Mouse (Mus musculus) intestine, postnatal 0 days (tissue): ENCODE data around the gene Vat1l. TPM values are rescaled to one million over a fixed set of nuclear protein-coding genes. Genes with fewer than 3 reads are reported as not detected.

Experiments
- ATAC-seq: fragments of 200-750 bp; cut with Nextera tagmentation; 2 replicates; pipeline ENCODE4 v1.8.0; 2017; ENCODE audit warnings: mild to moderate bottlenecking, moderate TSS enrichment, moderate library complexity
- H3K27ac ChIP-seq: fragments of 300-500 bp; sonication (generic); 2 replicates; pipeline ENCODE4 v1.5.1; 2014; ENCODE audit warnings: mild to moderate bottlenecking, low read depth, low read length, moderate library complexity
- H3K27me3 ChIP-seq: fragments of 300-500 bp; sonication (generic); replicated peaks from 2 replicates; pipeline ENCODE4 v1.6.1; 2014; ENCODE audit warnings: low read length, mixed read lengths; ENCODE audit not compliant: control insufficient read depth, insufficient read depth
- H3K36me3 ChIP-seq: fragments of 300-500 bp; sonication (generic); 2 replicates; pipeline ENCODE4 v1.6.1; 2014; ENCODE audit warnings: mild to moderate bottlenecking, moderate library complexity; ENCODE audit not compliant: control insufficient read depth, insufficient read depth
- H3K4me1 ChIP-seq: fragments of 300-500 bp; sonication (generic); replicated peaks from 2 replicates; pipeline ENCODE4 v1.6.1; 2014; ENCODE audit warnings: antibody characterized with exemption, low read length, mixed read lengths; ENCODE audit not compliant: control insufficient read depth, insufficient read depth
- H3K4me2 ChIP-seq: fragments of 300-500 bp; sonication (generic); replicated peaks from 2 replicates; pipeline ENCODE4 v1.6.1; 2014; ENCODE audit warnings: low read depth, mild to moderate bottlenecking, moderate library complexity
- H3K4me3 ChIP-seq: fragments of 300-500 bp; sonication (generic); 2 replicates; pipeline ENCODE4 v1.5.1; 2014; ENCODE audit warnings: low read depth, low read length
- H3K9ac ChIP-seq: fragments of 300-500 bp; sonication (generic); 2 replicates; pipeline ENCODE4 v1.6.1; 2014; ENCODE audit warnings: mild to moderate bottlenecking, low read depth, low read length
- H3K9me3 ChIP-seq: fragments of 300-500 bp; sonication (generic); 2 replicates; pipeline ENCODE4 v1.6.1; 2016; ENCODE audit warnings: mixed run types; ENCODE audit not compliant: control insufficient read depth
- CTCF ChIP-seq: sonication (generic); IDR thresholded peaks from 2 replicates; pipeline ENCODE4 v1.5.1; 2016; ENCODE audit warnings: low read depth, mild to moderate bottlenecking, control low read depth, antibody characterized with exemption, moderate library complexity
- WGBS: fragments of 180-500 bp; shearing (Covaris S2); extraction: QIAGEN DNeasy Blood & Tissue Kit; methylation state at CpG from one replicate; pipeline ENCODE4 v1.1.7; 2014; 5-methylcytosine and 5-hydroxymethylcytosine counted together
- polyA plus RNA-seq: library from polyadenylated mRNA; unstranded; fragments of >200 nt; fragmentation: Nextera tagmentation; extraction: Ambion mirVana; gene quantifications from 2 replicates; pipeline ENCODE4 v1.2.1, GENCODE M21; 2015

Gene Vat1l
- polyA plus RNA-seq = 2.0 and 2.8 TPM in 2 replicates

DNA sequence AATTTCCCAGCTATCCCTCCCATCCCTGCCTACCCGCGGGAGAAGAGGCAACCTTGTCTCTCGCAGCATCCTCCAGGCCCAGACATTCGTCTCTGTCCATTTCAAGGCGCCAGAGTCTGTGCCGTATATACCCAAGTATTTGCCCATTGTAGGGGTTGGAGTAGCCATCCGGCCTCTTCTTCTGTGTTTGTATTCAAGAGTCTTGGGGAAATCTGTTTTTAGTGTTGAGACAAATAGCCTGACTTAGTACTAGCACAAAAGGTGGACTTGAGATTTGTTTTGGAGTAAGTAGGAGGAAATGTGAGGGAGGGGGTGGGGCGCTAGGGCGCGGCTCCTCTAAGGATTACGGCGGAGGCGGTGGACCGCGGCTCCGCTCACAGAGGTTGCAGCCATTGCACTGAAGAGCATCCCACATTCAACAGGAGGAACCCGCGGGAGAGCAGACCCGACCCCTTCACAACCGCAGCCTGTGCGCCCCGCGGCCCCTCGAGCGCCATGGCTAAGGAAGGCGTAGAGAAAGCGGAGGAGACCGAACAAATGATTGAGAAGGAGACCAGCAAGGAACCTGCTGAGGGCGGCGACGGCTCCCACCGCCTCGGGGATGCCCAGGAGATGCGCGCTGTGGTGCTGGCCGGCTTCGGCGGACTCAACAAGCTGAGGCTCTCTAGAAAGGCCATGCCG is at the start of gene Vat1l:
Gene Vat1l, plus strand, starts transcription at position 392 of the 681 bp plus-strand sequence.
- Histone ChIP-seq H3K27ac (no peak within 1 kb of the TSS), H3K36me3 (no peaks in the 10 kb centered on the region), H3K9ac (no peak within 1 kb of the TSS), H3K27me3 (peaks cover 23% of the 10 kb centered on the region), H3K4me1 (no peaks in the 10 kb centered on the region), H3K9me3 (no peaks in the 10 kb centered on the region), H3K4me2 (peak within 1 kb of the TSS; percentile 55), H3K4me3 (peak within 1 kb of the TSS; percentile 14)
- ATAC-seq = no peak
- TF ChIP-seq CTCF = no peak
- 1% methylated on average over 39 of the region's 39 CpGs for WGBS

DNA sequence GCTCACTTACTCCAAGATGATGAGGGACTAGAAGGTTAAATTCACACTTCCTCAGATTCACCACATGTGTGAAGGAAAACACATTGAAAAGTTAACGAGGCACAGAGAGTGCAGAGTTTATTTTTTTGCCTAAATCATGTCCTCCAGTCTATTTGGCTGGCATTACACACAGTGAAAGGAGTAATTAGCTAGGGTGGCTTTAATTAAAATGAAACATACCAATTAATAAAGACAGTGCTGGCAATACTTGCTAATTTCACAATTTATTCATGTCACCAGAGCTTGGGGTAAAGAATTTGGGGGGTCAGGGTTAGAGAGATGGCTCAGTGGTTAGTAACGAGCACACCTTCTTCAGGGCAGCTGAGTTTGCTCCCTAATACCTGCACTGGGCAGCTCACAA is 46.8 kb upstream of the Vat1l start:
- Histone ChIP-seq H3K9ac (no peak overlapping the region), H3K4me2 (no peak overlapping the region), H3K36me3 (no peaks in the 10 kb centered on the region), H3K4me3 (no peak overlapping the region), H3K27me3 (no peaks in the 10 kb centered on the region), H3K4me1 (no peaks in the 10 kb centered on the region), H3K27ac (no peak overlapping the region), H3K9me3 (no peaks in the 10 kb centered on the region)
- TF ChIP-seq CTCF = no peak
- 63% methylated on average over 2 of the region's 2 CpGs for WGBS
- no peak for ATAC-seq

DNA sequence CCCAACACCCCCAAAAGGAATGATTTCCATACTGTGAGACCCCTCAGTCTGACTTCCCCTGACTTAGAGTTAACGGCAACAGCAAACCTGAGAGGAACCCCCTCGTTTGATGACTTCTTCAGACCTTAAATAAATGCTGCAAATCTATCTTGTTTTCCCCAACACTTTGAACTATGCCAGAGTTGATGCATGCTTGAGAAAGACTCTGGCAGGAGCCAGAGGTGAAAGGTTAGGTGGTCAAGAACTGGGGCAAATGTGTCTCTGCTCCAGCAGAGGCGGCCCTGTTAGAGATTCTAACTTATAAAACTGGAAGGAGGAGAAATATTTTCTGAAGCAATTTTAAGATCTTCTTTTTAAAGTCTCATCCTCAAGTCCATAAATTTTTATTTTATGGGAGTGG is 45.7 kb upstream of the Vat1l start:
- H3K27ac ChIP-seq = no peak overlapping the region
- no peak for ATAC-seq
- H3K27me3 ChIP-seq = no peaks in the 10 kb centered on the region
- H3K4me2 ChIP-seq = no peak overlapping the region
- no peak overlapping the region for H3K9ac ChIP-seq
- H3K9me3 ChIP-seq = no peaks in the 10 kb centered on the region
- 85% methylated on average over 3 of the region's 3 CpGs for WGBS
- TF ChIP-seq CTCF = no peak
- no peaks in the 10 kb centered on the region for H3K4me1 ChIP-seq
- no peaks in the 10 kb centered on the region for H3K36me3 ChIP-seq
- H3K4me3 ChIP-seq = no peak overlapping the region

DNA sequence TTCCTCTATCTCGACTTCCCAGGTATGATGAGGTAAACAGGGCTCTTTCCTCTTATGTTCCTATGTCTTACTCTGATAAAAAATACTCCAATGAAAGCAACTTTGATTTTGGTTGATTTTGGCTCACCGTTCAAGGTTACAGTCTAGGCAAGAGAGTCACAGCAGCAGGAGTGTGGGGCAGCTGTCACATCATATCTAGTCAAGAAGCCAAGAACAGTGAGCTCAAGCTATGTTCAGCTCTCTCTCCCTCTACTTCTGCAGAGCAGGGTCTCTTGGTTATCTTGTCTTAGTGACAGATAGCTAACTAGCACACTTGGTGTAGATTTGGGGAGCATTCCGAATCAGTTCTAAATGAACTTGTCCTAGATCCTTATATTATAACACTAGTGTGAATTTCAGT is 41.5 kb upstream of the Vat1l start:
- no peaks in the 10 kb centered on the region for H3K27me3 ChIP-seq
- H3K4me3 ChIP-seq = no peak overlapping the region
- no peak overlapping the region for H3K4me2 ChIP-seq
- H3K4me1 ChIP-seq = no peaks in the 10 kb centered on the region
- 84% methylated on average over 3 of the region's 3 CpGs for WGBS
- no peak for ATAC-seq
- H3K9me3 ChIP-seq = no peaks in the 10 kb centered on the region
- TF ChIP-seq CTCF = no peak
- no peaks in the 10 kb centered on the region for H3K36me3 ChIP-seq
- H3K27ac ChIP-seq = no peak overlapping the region
- no peak overlapping the region for H3K9ac ChIP-seq

DNA sequence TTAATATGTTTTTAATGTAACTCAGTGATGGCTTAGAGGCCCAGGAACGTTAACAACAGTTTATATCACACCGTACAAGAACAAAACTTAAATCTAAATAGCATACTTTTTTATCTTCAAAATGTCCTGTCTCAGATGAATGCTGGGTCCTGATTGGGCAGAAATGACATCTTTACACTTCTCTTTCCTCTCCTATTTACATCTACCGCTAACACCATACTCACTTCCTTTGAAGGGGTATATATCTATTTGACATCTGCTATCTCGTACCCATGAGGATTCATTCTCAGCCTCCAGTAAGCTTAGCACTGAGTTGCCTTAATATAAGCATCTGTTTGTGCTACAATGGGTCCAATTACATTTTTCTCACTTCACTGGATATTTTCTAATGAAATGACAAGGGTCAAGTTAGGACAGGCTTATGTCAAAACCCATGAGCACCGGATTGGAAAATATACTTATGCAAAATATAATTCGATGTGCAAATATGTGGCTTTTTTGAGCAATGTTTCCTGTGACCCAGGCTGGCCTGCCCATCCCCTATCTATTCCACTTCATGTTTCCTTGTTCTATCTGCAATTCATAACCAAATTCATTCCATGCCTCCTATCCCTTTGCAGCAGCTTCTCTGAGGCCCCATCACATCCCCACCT is 40.8 kb upstream of the Vat1l start:
- Histone ChIP-seq H3K9me3 (no peaks in the 10 kb centered on the region), H3K9ac (no peak overlapping the region), H3K36me3 (no peaks in the 10 kb centered on the region), H3K4me1 (no peaks in the 10 kb centered on the region), H3K27ac (no peak overlapping the region), H3K4me3 (no peak overlapping the region), H3K4me2 (no peak overlapping the region), H3K27me3 (no peaks in the 10 kb centered on the region)
- no peak for ATAC-seq
- WGBS = 80% methylated on average over 6 of the region's 6 CpGs
- TF ChIP-seq CTCF = no peak

DNA sequence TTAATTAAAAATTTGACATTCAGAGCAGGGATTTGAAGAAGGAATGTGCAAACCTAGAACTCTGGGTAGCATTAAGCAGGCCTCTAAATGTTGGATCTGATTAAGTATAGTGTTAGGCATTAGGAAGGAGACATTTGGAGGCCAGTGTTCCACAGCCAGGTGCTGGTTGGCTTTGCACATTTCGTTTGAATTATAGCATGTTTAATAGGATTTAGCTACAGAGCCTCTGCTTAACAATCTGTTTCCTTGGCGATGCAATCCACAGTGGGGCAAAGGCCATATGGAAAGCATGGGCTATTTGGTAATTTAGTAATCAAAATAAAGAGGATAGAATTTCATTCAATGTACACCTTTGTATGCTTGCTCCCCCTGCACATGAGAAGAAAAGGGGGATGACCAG is 39.7 kb upstream of the Vat1l start:
- Histone ChIP-seq H3K27me3 (no peaks in the 10 kb centered on the region), H3K4me2 (no peak overlapping the region), H3K9me3 (no peaks in the 10 kb centered on the region), H3K4me1 (no peaks in the 10 kb centered on the region), H3K27ac (no peak overlapping the region), H3K4me3 (no peak overlapping the region), H3K9ac (no peak overlapping the region), H3K36me3 (no peaks in the 10 kb centered on the region)
- ATAC-seq = no peak
- TF ChIP-seq CTCF = no peak
- WGBS = 53% methylated on average over 2 of the region's 2 CpGs
